Comparison of ENCODE assay signal across 22 mouse cellular contexts in genomic region chr3:35462858-35463257, GRCm38 (mm10).
DNase-seq lines count a peak whose midpoint lies in the region; ATAC-seq and TF ChIP-seq lines count a peak whose summit lies in the region.
"Had no signal": no experiment of that assay in that cellular context is flagged by ENCODE, and none has a peak within 500 bp of the region (broad histone marks: within the 10 kb centered on the region; RNA-seq: fewer than 3 reads in every experiment).

No protein-coding gene starts in this region.

- no peak for TF ChIP-seq CTCF in brain, embryonic 14.5 days (IDR thresholded peaks at IDR 0.05; ENCODE audit: borderline replicate concordance, extremely low read depth, insufficient read depth, insufficient read length)

- no peak for ATAC-seq in midbrain, embryonic 16.5 days
- no peak for ATAC-seq in midbrain, embryonic 12.5 days (ENCODE audit: low FRiP score, low read depth)
- no peak for ATAC-seq in midbrain, embryonic 15.5 days (replicated peaks)
- ATAC-seq: forebrain, embryonic 14.5 days; forebrain, embryonic 16.5 days had no signal

- H3K9ac ChIP-seq in midbrain, embryonic 16.5 days (ENCODE audit: low read depth, low read length), result no peak overlapping the region
- no peak overlapping the region for H3K9ac ChIP-seq in midbrain, embryonic 12.5 days (replicated peaks)
- no peak overlapping the region for H3K9ac ChIP-seq in midbrain, embryonic 15.5 days
- H3K9ac ChIP-seq: embryonic facial prominence, embryonic 13.5 days; embryonic facial prominence, embryonic 15.5 days; forebrain, embryonic 12.5 days had no signal

- H3K4me3 ChIP-seq in midbrain, embryonic 10.5 days, result no peak overlapping the region
- H3K4me3 ChIP-seq in midbrain, embryonic 16.5 days (ENCODE audit: low read depth, low read length), result no peak overlapping the region
- no peak overlapping the region for H3K4me3 ChIP-seq in midbrain, embryonic 12.5 days
- no peak overlapping the region for H3K4me3 ChIP-seq in midbrain, embryonic 15.5 days
- H3K4me3 ChIP-seq: embryonic facial prominence, embryonic 13.5 days; embryonic facial prominence, embryonic 15.5 days; erythroblast, embryonic 14.5 days; forebrain, embryonic 12.5 days had no signal

- H3K27me3 ChIP-seq in midbrain, embryonic 10.5 days (ENCODE audit: low read depth, poor library complexity, severe bottlenecking), result 0 out of 2 replicates have a peak, but pooled peaks cover 3% of the 10 kb centered on the region
- no peaks in the 10 kb centered on the region for H3K27me3 ChIP-seq in midbrain, embryonic 16.5 days (ENCODE audit: control insufficient read depth, insufficient read depth, low read depth, low read length)
- H3K27me3 ChIP-seq in midbrain, embryonic 12.5 days, result no peaks in the 10 kb centered on the region
- H3K27me3 ChIP-seq in midbrain, embryonic 15.5 days (replicated peaks), result no peaks in the 10 kb centered on the region
- H3K27me3 ChIP-seq: embryonic facial prominence, embryonic 15.5 days; forebrain, embryonic 12.5 days had no signal

- no peak overlapping the region for H3K4me2 ChIP-seq in midbrain, embryonic 16.5 days (ENCODE audit: low read length)
- H3K4me2 ChIP-seq in midbrain, embryonic 12.5 days (replicated peaks), result no peak overlapping the region
- no peak overlapping the region for H3K4me2 ChIP-seq in midbrain, embryonic 15.5 days
- H3K4me2 ChIP-seq: embryonic facial prominence, embryonic 13.5 days; embryonic facial prominence, embryonic 15.5 days; forebrain, embryonic 12.5 days had no signal

- no peaks in the 10 kb centered on the region for H3K36me3 ChIP-seq in midbrain, embryonic 10.5 days
- no peaks in the 10 kb centered on the region for H3K36me3 ChIP-seq in midbrain, embryonic 16.5 days (ENCODE audit: control insufficient read depth, insufficient read depth, low read length)
- H3K36me3 ChIP-seq in midbrain, embryonic 12.5 days, result no peaks in the 10 kb centered on the region
- no peaks in the 10 kb centered on the region for H3K36me3 ChIP-seq in midbrain, embryonic 15.5 days (replicated peaks)
- H3K36me3 ChIP-seq: embryonic facial prominence, embryonic 13.5 days; embryonic facial prominence, embryonic 15.5 days; forebrain, embryonic 12.5 days had no signal

- TF ChIP-seq POLR2A in brain, embryonic 14.5 days (IDR thresholded peaks at IDR 0.05; ENCODE audit: borderline replicate concordance, extremely low read depth, insufficient read depth, insufficient read length, poor library complexity, severe bottlenecking), result no peak

- peak overlapping the region; percentile 30; the same call in 1 of the 2 replicates for H3K27ac ChIP-seq in midbrain, embryonic 10.5 days (replicated peaks)
- no peak overlapping the region for H3K27ac ChIP-seq in midbrain, embryonic 16.5 days (ENCODE audit: low read length)
- 0 out of 2 replicates have a peak overlapping the region, but pooled peaks have one; percentile 11 for H3K27ac ChIP-seq in midbrain, embryonic 12.5 days (replicated peaks)
- H3K27ac ChIP-seq in midbrain, embryonic 15.5 days, result no peak overlapping the region
- H3K27ac ChIP-seq: embryonic facial prominence, embryonic 13.5 days; embryonic facial prominence, embryonic 15.5 days; forebrain, embryonic 12.5 days had no signal

- DNase-seq in midbrain, embryonic 10.5 days (ENCODE audit: low spot score), result no peak
- peak; percentile 38 for DNase-seq in brain, embryonic 14.5 days (ENCODE audit: low read depth)
- DNase-seq in adrenal gland, adult 18-20 months (ENCODE audit: low spot score in 2 of 2), result no peak
- DNase-seq: adrenal gland, adult 8-10 months; adrenal gland, postnatal 14 days; adrenal gland, postnatal 36 days; cerebellum, adult 11 months; cerebellum, adult 18-20 months; cerebellum, adult 8-10 months; cerebellum, adult 9-11 months; cerebellum, postnatal 14 days; cerebellum, postnatal 36 days; embryo, embryonic 11 days had no signal

- H3K4me1 ChIP-seq in midbrain, embryonic 10.5 days, result peaks cover 25% of the 10 kb centered on the region
- peaks cover 3% of the 10 kb centered on the region; the same call in 1 of the 2 replicates for H3K4me1 ChIP-seq in midbrain, embryonic 16.5 days (ENCODE audit: control insufficient read depth, insufficient read depth, low read length)
- H3K4me1 ChIP-seq in midbrain, embryonic 12.5 days, result peaks cover 13% of the 10 kb centered on the region
- no peaks in the 10 kb centered on the region for H3K4me1 ChIP-seq in midbrain, embryonic 15.5 days
- H3K4me1 ChIP-seq: embryonic facial prominence, embryonic 15.5 days had no signal

- 28% methylated on average over 4 of the region's 4 CpGs for WGBS in midbrain, embryonic 10.5 days
- WGBS in midbrain, embryonic 16.5 days, result 12% methylated on average over 4 of the region's 4 CpGs
- WGBS in midbrain, embryonic 12.5 days, result 17% methylated on average over 4 of the region's 4 CpGs
- 20% methylated on average over 4 of the region's 4 CpGs for WGBS in midbrain, embryonic 15.5 days

- no peaks in the 10 kb centered on the region for H3K9me3 ChIP-seq in midbrain, embryonic 10.5 days (replicated peaks)
- H3K9me3 ChIP-seq in midbrain, embryonic 16.5 days (replicated peaks; ENCODE audit: control insufficient read depth, low read length, poor library complexity, severe bottlenecking), result no peaks in the 10 kb centered on the region
- no peaks in the 10 kb centered on the region for H3K9me3 ChIP-seq in midbrain, embryonic 12.5 days
- H3K9me3 ChIP-seq in midbrain, embryonic 15.5 days, result no peaks in the 10 kb centered on the region
- H3K9me3 ChIP-seq: embryonic facial prominence, embryonic 13.5 days; embryonic facial prominence, embryonic 15.5 days; forebrain, embryonic 12.5 days had no signal

Comparison
In these comparisons a context has a peak if more than half of its experiments do, and no peak if none do; other contexts are left out.
1. H3K27ac ChIP-seq: peak in midbrain, embryonic 10.5 days (single experiment) and midbrain, embryonic 12.5 days (single experiment); none in midbrain, embryonic 16.5 days (single experiment) and midbrain, embryonic 15.5 days (single experiment).